Mouse (Mus musculus) erythroblast, adult 5-6 weeks (primary cell): ENCODE data around the gene Stx6. TPM values are rescaled to one million over a fixed set of nuclear protein-coding genes. Genes with fewer than 3 reads are reported as not detected.
"Not testable (repeated sequence)": the region's sequence is repeated elsewhere in the genome, so short reads cannot be mapped to it uniquely, and the experiment has no call there.

Source experiments
- ATAC-seq: replicated peaks from 2 replicates; pipeline ENCODE4 v1.8.0; 2016; ENCODE audit warnings: moderate number of reproducible peaks, mild to moderate bottlenecking, moderate TSS enrichment, inconsistent platforms; ENCODE audit not compliant: poor library complexity, low FRiP score, severe bottlenecking
- total RNA-seq, 2 experiments: library from RNA; stranded (forward) in 1 of 2; stranded (reverse) in 1 of 2; fragments of 150-400 nt in 1 of 2; fragments of 200-764, 138-1000 nt in 1 of 2; gene quantifications; 2 replicates each; pipeline versions ENCODE4 v1.2.3 to v1.2.4; 2015 to 2017; ENCODE audit warnings: low replicate concordance in 2 of 2

Stx6 gene
- total RNA-seq, 2 experiments from 2014 or later = 2.3 to 4.9 TPM

GRCm38 (mm10) chr1:155153906-155154305, 4.6 kb upstream of the Stx6 start:
- no peak for ATAC-seq

- ATAC-seq = no peak
These were observed 512 bp downstream of the Stx6 start for GRCm38 (mm10) chr1:155158970-155159484.

- ATAC-seq = no peak
These were observed 8.9 kb downstream of the Stx6 start for GRCm38 (mm10) chr1:155167453-155167852.

GRCm38 (mm10) chr1:155169935-155170334, 11.4 kb downstream of the Stx6 start:
- ATAC-seq = no peak

- ATAC-seq = no peak
These were observed 14.6 kb downstream of the Stx6 start for GRCm38 (mm10) chr1:155172895-155173643.

DNA sequence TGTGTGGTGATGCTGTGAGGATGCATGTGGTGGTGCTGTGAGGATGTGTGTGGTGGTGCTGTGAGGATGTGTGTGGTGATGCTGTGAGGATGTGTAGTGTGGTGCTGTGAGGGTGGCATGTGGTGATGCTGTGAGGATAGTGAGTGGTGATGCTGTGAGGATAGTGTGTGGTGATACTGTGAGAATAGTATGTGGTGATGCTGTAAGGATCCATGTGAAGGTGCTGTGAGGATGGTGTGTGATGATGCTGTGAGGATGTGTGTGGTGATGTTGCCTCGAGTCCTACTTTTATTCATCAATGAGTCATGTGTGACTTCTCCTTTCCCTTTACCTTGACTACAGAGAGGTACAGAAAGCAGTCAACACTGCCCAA, 15.1 kb downstream of the Stx6 start:
- not testable (repeated sequence) for ATAC-seq

DNA sequence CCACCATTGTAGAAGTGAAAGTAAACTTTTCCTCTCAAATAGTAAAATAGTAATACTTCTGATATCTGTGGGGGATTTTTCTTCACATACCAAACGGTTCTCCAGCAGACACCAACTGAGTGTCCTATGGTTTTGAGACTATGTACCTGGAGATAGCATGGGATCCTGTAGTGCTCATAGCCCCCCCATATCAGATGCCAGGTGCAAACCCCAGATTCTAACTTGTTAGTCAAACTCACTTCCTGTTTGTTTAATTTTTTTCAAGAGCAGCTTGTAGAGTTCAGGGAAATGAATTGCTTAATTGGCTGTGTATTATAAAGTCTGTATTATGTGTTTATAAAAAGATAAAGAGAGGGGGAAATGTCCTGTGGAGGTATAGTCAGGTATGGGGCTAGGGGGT, 15.9 kb downstream of the Stx6 start:
- ATAC-seq = no peak

DNA sequence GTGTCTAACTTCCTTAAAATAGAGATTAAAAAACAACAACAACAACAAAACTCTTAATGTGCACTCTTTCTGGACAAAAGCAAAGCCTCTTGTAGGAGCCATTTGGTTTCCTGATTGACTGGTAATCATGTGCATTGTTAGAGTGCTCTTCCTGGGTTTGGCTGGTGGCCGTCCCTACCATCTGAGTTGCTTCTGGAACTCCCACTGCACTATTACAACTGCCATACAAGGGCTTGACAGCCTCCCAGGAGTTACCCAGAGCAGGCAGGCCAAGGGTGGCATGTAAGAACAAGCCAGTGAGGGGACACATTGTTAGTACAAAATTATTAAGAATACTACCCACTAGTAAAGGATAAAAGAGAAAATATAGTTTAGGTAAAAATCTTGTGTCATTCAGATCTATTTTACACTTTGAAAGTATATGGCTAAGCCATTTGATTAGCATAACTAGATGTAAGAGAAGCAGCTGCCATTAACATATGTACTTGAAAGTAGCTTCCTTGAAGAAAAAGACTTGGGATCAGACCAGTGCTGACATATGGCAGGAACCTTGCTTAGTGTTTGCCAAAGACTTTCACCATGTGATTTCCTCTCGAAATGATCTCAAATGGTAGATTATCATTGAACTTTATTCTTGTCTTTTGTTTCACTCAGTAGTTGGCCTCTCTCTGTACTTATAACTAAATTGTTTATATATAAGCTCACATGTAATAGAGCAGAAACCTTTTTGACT, 19.8 kb downstream of the Stx6 start:
- no peak for ATAC-seq

GRCm38 (mm10) chr1:155184191-155184590, 25.7 kb downstream of the Stx6 start:
- no peak for ATAC-seq

GRCm38 (mm10) chr1:155188656-155189055, 30.1 kb downstream of the Stx6 start:
- no peak for ATAC-seq

DNA sequence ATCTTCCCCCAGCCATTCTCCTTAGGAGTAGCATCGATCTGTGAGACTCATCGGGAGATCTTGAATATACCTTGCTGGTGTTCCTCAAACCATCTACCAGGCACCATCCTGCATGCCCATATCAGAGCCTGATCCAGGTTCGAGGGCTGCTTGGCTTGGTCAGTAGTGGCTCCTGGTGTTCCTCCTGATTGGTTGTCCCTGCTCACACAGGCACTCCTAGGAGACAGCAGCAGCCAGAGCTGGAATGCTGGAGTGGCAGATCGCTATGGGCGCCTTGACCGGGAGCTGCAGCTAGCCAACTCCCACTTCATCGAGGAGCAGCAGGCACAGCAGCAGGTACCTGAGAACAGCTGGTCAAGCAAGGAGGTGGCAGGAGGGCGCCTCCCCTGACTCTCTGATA, 32.7 kb downstream of the Stx6 start:
- ATAC-seq = no peak

DNA sequence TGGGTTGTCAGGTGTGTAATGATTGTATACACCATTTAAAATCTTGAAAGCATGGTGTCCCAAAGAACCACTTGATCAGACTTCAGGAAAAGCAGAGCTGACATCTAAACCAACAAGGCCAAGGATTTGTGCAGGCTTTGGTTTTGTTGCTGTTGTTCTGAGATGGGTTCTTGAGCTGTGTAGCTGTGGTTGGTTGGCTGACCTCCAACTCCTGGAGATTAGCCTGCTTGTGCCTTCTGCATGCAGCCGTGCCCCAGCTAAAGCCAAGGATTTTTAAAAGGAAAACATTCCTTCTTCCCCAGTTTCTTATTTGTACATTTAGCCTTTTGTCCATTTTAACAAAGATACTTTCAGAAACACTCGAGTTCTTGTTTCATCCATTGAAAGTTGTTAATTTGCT, 33.2 kb downstream of the Stx6 start:
- no peak for ATAC-seq

DNA sequence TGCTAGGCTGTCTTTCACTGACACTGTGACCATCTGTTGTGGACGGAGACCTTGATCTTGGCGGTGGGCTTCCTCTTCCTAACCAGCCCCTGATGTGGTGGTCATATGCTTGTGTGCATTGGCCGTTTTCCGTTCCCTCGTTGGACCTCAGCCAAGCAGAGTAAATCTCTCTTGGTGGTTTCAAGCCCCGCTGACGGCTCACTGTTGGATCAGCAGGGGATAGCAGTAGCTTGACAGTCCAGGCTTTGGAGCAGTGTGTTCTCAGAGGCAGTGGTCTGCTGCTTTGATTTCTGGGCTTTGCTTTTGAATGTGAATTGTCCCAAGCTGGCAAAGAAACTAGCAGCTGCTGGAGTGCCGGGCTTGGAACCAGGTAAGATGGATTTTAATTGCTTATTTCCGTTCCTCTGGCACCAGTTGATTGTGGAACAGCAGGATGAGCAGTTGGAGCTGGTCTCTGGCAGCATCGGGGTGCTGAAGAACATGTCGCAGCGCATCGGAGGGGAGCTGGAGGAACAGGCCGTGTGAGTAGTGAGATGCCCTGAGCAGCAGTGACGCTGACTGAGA, 34.4 kb downstream of the Stx6 start:
- no peak for ATAC-seq

GRCm38 (mm10) chr1:155196691-155197090, 38.2 kb downstream of the Stx6 start:
- ATAC-seq = no peak

DNA sequence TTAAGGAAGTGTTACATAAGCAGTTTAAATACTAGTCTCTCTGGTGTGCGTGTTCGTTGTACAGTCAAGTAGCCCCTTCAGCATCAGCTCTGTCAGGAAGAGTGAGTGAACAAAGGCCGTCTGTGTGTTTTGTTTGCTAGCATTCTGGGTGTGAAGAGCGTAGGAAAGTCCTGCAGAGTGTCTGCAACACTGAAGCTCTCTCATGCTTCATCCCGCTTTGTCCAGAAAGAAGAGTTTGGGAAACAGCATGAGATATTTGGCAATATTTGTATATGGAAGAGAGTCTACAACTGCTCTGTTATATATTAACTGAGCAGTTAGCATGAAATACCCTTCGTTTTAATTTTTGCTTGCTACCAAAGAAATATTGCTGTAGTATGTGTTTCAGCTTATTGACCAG, 41.0 kb downstream of the Stx6 start:
- no peak for ATAC-seq

DNA sequence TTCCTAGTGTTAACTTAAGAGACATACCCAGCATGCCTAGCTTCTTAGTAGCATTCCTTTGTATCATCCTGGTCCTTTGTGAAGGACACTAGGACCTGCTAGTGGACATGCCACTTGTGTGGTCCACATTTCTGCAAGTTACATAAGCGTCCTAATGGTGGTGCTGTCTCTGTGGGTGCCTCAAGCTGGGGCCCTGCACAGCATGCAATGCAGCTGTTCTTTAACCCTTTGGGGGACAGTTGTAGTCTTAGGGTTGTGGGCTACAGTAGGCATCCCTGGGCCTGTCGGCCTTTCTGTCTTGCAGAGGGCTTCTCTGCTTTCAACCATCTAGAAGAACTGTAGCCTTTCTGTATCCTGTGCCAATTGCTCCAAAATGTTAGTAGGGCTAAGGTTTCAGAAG, 42.5 kb downstream of the Stx6 start:
- ATAC-seq = no peak

GRCm38 (mm10) chr1:155201373-155201879, 42.9 kb downstream of the Stx6 start:
- ATAC-seq = no peak

GRCm38 (mm10) chr1:155201914-155202313, 43.4 kb downstream of the Stx6 start:
- ATAC-seq = no peak

DNA sequence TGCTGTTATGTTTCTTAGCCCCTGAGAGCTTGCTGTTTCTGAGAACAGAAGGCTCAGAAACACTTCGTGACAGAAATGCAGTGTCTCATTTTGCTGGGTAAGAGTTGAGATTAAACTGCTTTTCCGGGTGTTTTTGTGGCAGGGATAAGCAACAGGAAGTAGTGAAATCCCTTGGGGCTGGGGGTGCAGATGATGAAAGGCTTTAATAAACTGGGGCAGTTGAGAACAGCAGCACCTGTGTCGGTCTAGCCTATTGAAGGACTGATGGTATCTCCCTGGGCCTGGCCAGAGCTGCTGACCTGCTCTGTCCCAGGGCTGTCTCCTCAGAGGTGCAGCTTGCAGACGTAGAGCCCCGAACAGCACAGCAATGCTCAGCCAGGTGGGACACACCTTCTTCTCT, 44.0 kb downstream of the Stx6 start:
- no peak for ATAC-seq

DNA sequence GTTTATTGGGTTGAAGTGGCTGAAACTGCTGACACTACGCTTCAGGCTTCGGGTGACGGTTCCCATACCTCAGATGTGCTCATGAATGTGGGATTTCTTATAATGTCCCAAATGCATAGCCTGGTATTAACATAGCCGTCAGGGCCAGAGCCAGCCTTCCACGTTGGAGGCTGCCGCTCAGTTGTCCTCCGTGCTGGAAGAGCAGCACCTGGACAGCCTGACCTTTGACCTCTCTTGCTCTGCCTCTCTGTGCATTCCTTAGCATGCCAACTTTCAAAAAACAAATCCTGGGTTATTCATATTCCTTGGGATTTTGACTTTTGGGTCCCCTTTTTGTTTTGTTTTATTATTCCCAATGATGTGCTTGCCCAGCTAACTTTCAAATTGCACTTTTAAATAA, 44.6 kb downstream of the Stx6 start:
- no peak for ATAC-seq

- ATAC-seq = no peak
These were observed 45.4 kb downstream of the Stx6 start for GRCm38 (mm10) chr1:155203954-155204353.
